Mouse (Mus musculus): ENCODE data around the gene Ralgapb. TPM values are rescaled to one million over a fixed set of nuclear protein-coding genes. Genes with fewer than 3 reads are reported as not detected.
"Not testable (repeated sequence)": the region's sequence is repeated elsewhere in the genome, so short reads cannot be mapped to it uniquely, and the experiment has no call there.

The Ralgapb gene
- total RNA-seq, 1 experiment from 2014 or later = 34.1 TPM

DNA sequence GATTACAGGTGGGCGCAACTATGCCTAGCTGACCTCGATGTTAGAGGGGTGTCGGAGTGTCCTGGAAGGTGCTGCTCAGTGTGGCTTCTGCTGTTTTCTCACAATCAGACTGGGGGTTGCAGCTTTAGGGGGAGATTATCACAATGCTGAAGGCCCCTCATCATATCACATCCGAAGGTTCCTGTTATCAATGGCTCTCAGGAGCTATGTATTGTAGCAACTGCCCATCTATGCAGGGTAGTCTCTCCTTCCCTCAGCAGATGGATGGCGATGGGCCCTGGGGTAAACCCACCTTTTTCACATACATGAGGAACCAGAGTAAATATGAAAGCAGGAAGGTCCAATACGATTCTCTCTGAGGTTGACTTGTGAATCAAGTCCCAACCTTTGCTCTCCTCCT lies 13.3 kb upstream of the Ralgapb start:
- ATAC-seq (replicated peaks; ENCODE audit: low read depth, poor library complexity, severe bottlenecking) = no peak

DNA sequence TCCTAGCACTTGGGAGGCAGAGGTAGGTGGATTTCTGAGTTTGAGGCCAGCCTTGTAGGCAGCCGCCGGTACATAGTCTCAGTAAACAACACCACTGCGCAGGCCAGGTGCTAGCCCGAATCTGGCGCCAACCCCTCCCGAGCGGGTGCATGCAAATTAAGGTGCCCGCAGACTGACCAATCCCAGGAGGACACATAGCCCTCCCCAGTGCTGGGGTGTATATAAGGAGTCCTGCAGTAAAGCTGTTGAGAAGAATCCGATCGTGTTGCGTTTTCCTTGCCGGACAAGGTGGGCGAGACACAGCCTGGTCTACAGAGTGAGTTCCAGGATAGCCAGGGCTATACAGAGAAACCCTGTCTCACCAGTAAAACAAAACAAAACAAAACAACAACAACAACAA lies 12.5 kb upstream of the Ralgapb start:
- not testable (repeated sequence) for ATAC-seq (replicated peaks; ENCODE audit: low read depth, poor library complexity, severe bottlenecking)

DNA sequence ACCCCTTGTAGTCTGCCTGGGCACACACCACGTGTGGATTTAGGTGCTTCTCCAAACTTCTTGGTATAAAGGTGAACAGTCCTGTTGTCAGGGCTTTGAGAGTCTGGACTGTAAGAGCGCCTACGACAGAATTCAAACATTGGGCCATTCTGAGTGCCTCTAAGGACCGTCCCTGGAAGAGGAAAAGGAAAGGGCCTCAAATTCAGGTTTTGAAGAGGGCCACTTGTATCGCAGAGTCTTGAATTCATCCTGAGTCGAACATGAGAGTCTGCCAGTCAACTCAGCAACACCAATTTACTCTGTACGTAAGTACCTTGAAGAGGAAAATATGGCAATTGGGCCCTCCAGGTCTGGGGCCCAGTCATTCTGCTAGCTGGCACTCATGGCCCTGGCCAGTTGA lies 6.7 kb upstream of the Ralgapb start:
- ATAC-seq (replicated peaks; ENCODE audit: low read depth, poor library complexity, severe bottlenecking) = no peak

DNA sequence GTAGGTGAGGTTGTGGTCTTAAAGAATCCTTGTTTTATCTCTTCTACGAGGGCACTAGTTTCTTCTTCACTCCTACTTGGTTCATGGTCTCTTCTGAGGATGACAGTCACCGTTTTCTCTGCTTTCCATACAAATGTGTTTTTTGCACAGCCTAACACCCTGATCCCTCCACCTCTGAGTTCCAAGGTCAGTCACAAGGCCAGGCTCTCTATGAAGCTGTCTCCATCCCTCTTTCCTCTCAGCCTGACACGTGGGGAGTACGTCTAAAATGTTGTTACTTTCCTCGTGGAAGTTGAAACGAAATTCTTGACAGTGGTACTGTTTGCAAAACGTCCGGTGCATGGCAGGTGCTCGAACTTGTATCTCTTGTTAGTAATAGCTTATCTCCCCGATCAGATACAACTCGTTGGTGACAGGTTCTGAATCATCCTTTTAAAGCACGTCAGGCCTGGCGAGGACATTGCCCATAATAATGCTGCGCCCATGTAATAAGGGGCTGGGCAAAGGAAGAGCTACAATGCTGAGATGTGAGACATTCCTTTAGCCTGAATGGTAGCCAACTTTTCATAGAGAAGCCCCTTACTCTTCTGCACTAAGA lies 552 bp upstream of the Ralgapb start:
- no peak; the same call in 1 of the 2 replicates for ATAC-seq (replicated peaks; ENCODE audit: low read depth, poor library complexity, severe bottlenecking)

DNA sequence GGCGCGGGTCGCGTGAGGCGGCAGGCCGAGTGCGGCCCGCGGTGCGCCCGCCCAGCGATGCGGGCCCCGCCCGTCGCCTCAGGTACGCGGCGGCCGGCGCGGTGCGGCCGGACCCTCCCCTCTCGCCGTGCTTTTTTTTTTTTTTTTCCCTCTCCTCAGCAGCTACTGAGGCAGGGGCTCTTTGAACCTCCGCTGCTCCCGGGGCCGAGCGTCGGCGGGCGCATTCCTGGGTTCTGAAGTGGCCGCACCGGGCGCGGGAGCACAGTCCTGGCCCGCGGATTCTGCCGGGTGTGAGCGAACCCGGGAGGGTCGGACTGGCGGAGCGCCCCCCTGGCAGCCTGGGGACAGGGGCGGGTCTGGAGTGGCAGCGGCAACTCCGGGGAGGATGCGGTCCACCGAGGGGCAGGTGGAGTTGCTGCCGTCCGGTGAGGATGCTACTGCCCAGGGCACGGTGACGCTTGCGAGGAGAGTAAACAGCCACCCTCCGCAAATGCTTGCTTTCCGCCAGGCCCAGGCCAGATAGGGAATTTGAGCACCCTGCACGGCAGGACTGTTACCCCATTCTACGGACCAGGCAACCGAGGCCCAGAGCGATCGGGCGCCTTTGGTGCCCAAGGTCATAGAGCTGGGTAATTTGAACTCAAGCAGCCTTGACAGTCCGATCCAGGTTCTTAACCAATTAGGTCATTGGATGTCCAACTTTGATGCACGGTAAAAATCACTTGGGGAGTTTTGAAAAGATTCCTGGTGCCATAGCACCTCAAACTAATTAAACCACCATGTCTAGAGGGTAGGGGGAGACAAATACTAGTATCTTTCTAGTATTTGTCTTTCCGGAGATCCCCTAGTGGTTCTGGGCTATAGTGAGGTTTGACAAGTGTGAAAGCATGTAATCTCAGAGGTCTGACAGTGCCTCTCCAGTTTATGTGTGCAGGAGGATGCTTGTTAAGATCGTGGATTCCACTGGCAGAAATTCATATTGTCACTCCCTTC lies 670 bp downstream of the Ralgapb start:
- ATAC-seq (replicated peaks; ENCODE audit: low read depth, poor library complexity, severe bottlenecking) = 0 out of 2 replicates have a peak, but pooled peaks have one; percentile 13

DNA sequence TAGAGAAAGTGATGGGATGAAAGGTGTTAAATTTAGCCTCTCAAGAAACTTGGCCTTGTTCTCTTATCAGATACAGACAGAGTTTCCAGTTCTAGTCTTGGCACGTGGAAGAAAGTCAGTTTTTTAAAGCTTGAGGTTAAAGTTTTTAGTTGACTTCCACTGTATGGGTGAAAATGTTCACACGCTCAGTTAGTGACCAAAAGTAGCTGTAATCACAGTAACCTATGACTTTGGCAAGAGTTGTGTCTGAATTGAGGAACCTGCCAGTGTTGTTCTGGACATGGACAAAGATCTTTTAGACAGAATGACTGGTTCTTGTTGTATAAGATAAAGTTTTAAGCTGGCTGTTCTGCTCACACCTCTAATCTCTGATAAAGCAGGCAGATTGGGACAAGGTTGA lies 3.6 kb downstream of the Ralgapb start:
- no peak for ATAC-seq (replicated peaks; ENCODE audit: low read depth, poor library complexity, severe bottlenecking)

DNA sequence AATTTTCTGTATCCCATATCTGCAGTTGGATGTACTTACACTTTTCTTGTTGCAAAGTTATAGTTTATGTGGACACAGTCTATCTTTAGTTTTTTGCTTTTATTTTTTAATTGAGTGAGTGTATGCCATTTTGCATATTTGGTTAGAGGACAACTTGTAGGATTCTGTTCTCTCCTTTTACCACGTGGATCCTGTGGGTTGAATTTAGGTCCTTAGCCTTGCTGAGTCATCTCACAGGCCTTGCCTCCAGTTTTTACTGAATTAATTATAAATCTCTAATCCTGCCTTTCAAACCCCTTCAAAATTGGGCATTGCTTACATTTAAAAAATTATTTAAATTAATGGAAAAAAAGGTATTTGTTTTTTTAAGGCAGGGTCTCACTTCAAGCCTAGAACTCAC lies 6.2 kb downstream of the Ralgapb start:
- ATAC-seq (replicated peaks; ENCODE audit: low read depth, poor library complexity, severe bottlenecking) = no peak

DNA sequence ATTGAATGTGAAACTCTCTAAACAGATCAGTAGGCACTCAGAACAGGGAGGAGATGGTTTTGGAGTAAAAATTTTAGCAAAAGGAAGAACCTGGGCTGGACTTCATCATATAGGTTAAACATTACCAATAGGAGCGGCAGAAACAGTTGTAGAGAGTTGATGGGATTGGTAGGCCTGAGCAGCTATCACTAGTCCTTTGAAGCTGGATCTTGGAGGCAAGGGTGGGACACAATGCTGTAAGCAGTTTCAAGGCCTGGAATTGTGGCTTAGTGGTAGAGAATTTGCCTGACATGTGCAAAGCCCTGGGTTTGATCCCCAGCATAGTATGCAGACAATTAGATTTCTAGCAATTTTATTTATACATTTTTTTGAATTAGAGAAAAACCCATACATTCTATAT lies 9.0 kb downstream of the Ralgapb start:
- no peak for ATAC-seq (replicated peaks; ENCODE audit: low read depth, poor library complexity, severe bottlenecking)

DNA sequence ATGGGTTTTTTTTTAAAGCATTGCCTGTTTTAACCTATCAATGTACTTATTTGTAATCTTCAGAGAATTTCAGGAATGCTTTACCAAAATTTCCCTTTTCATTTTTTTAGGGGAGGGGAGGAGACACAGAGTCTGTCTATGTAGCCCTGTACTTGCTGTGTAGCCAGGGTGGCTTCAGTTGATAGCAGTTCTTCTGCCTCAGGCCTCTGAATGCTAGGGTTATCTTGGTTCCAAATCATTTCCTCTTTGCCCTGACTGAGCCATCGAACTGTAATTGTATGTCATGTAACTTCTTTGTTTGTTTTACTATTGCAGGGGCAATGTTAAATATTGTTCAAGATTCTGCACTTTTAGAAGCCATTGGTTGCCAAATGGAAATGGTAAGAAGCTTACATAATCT lies 36.2 kb downstream of the Ralgapb start:
- no peak for ATAC-seq (replicated peaks; ENCODE audit: low read depth, poor library complexity, severe bottlenecking)

DNA sequence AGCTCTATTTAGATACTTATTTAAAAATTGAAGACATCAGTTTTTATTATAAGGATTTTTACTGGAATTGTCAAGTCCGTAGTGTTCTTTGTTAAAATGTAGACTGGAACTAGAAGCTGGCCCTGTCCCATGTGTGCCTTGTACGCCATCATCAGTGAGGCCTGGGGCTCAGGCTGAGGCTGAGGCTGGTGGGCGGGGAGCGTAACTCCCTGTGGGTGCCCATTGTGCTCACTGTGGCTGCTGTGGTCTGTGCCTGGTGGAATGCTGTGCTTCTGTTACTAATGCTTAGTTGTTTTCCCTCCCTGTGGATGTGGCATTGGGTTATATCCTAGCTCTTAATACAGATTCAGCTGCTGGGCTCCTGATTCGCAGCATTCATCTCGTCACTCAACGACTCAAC lies 40.2 kb downstream of the Ralgapb start:
- ATAC-seq (replicated peaks; ENCODE audit: low read depth, poor library complexity, severe bottlenecking) = no peak

DNA sequence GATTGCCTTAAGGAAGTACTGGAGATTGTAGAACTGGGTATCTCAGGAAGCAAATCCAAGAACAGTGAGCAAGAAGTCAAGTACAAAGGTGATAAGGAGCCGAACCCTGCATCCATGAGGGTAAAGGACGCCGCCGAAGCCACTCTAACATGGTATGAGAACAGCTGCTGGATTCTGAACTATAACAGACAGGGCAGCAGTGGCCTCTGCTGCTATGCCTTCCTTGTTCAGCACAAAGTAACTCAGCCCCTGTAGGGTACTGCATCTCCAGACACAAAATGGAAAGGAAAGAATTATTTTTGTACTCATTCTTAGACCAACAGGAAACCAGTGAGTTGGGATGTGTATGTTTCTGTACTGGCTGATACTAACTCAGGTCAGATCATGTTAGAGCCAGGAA lies 46.8 kb downstream of the Ralgapb start:
- ATAC-seq (replicated peaks; ENCODE audit: low read depth, poor library complexity, severe bottlenecking) = no peak

DNA sequence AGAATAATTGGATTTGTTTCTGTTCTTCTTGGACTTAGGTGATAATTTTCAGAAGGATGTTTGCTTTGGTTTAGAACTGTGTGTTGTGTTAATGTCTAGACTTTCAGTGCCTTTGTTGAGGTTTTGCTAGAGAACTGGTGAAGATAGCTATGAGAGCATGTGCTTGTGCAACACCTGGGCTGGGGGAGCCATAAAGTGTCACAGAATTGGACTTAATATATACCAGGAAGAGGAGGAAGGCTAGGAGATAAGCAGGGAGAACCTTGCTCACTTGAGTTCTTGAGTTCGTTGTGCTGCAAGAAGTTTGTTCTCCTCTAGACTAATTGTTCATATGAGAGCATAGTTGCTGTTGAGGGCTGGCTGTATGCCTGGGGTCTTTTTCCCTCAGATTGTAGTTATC lies 48.0 kb downstream of the Ralgapb start:
- ATAC-seq (replicated peaks; ENCODE audit: low read depth, poor library complexity, severe bottlenecking) = no peak

DNA sequence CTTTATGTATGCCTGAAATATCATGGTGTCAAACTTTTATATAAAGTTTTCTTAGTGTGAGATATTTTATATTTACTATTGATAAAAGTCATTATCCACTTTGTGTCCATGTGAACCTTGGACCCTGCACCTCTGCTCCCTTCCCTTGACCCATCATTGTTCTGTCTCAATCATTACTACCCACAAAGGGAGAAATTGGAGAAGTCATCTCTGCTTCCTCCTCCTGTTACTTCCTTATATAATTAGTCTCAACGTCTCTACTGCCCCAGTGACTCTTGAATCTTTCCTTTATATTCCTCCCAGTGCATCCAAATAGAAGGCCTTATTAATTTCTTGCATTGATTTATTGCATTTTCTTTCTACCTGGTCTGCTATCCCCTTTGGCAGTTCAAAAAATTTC lies 52.8 kb downstream of the Ralgapb start:
- no peak for ATAC-seq (replicated peaks; ENCODE audit: low read depth, poor library complexity, severe bottlenecking)

DNA sequence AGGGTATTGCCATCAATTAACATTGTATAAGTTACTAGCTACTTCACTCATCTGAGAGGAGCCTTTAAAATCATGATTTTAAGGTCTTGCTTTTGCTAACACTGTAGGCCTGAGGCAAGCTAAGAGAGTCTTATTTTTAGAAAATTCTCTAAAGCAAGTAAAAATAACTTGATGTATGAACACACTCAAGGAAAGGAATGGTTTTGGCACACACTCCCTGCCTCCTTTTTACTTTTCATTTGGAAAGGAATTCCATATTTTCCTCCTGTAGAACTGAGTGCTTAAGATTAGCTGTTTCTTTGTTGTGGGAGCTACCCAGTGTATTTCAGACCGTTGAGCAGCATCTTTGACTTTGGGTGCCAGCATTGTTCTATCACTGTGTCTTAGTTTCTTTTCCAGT lies 64.5 kb downstream of the Ralgapb start:
- ATAC-seq (replicated peaks; ENCODE audit: low read depth, poor library complexity, severe bottlenecking) = no peak

DNA sequence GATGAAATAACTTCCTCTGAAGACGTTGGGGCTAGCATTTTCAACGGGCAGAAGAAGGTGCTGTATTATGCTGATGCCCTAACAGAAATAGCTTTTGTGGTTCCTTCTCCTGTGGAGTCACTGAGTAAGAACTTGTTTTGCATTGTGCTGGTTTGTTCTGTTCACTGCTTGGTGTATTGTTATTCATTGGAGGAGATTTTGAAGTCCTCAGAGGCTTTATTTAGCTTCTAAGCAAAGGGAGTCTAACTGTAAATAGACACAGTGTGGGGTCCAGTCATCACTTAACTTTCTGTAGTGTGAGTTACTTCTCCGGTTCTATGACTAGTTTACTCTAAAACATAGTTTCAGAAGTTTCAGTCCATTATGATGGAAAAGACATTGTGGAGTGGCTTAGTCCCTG lies 68.0 kb downstream of the Ralgapb start:
- no peak for ATAC-seq (replicated peaks; ENCODE audit: low read depth, poor library complexity, severe bottlenecking)

DNA sequence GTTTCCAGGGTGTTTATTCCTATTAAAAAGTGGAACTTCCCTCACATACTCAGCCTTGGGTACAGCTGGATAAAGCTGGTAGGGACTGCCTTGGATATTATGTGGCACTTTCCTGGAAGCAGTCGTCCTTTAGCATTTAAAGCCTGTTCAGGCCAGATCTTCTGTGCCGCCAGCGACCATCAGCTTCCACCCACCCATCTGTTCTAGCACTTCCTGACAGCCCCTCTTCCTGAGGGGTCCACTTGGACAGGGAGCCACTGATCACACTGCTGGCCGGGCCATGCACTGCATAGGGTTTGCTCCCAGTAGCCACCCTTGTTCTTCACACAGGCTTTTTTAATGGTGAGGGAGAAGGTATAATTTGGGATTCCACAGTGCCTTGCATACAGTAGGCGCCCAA lies 88.8 kb downstream of the Ralgapb start:
- no peak for ATAC-seq (replicated peaks; ENCODE audit: low read depth, poor library complexity, severe bottlenecking)

DNA sequence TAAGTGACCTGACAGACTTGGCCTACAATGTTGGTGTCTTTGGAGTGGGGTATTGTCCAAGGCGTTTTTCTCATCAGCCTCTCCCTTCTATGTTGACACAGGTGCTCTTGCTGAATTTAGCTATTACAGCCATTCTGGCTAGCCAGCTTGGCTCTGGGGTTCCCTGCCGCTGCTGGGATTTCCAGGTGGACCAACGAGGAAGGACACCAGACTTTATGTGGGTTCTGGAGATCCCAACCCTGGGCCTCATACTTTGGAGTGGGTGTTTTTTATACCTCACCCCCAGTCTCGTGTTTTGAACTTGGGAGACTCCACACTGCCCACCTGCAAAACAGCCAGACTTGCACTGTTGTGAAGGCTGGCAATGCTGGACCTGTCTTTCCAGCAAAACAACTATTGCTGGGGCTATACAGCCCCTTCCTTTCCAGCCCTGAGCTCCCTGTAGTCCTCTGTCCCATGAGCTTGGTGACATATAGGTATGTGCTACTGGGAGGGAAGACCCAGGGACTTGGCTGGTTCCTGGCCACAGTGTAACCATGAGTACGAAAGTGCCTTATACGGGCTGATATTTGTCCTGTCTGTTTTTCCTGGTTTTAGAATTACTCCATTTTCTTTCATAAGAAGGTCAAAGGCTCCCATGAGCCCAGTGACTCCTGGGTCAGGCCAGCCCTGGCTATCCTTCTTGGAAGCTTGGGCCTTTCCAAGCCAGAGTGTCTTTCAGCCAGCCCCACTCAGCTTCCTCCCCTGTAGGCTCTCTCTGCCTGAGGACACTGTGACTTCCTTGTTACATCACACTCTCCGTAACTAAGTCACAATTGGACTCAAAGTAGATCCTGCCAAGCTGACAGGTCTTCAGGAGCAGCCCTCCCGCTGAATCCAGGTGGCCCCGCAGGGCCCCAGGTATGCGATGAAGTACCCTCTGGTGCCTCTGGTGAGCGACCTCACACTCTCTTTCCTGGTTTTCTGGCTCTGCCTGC lies 92.5 kb downstream of the Ralgapb start, which contains the start of gene Adig:
Gene Adig (plus strand): TSS at position 777 of the 977 bp plus-strand sequence.
- no peak for ATAC-seq (replicated peaks; ENCODE audit: low read depth, poor library complexity, severe bottlenecking)

DNA sequence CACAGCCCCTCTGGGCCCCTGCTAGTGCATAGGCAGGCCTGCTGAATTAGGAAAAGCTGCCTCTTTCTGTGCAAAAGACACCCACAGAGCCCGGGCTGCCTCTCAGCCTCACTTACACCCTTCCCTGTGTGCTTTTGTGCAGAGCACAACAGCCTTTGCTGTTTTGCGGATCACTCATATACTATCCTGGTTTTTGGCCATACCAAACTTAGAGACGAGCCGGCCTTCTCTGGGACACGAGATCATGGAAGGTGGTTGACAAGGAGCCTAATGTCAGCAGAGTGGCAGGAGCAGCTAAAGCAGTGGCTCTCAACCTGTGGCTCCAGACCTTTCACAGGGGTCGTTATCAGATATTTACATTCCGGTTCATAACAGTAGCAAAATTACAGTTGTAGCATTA lies 93.6 kb downstream of the Ralgapb start:
- no peak for ATAC-seq (replicated peaks; ENCODE audit: low read depth, poor library complexity, severe bottlenecking)

DNA sequence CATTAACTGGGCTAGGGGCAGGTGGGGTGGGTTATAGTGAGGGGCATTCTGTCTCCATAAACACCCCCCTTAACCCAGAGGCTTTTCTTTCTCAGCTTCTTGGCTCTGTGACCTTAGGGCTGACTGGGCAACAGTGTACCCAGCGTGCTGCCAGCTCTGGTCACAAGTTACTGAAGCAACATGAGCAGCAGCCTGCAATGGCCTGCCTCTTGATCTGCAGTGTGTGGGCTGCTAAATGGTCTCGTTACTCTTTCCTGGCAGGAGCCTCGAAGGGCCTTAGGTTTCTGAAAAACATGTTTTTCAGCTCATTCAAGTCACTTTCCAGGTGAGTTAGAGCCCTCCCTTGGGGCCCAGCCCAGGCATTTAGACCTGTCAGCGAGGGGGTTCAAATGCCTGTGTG lies 94.0 kb downstream of the Ralgapb start:
- no peak for ATAC-seq (replicated peaks; ENCODE audit: low read depth, poor library complexity, severe bottlenecking)

DNA sequence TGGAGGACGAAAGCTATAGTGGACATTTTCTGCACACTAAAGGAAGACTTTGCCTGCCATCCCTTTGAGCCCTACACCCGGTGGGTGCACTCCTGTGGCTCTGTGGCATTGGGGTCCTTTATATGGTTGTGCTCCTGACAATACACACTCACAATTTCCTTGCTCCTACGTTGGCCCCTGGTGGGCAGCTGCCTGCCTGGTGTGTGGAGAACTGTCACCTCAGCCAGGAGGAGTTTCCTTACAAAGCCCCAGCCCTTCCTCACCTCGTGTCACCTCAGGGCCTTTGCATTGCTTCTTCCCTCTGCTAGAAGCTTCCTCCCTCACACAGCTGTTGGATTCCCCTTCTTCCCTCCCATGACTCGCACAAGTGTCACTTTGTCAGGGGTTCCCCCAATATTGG lies 96.8 kb downstream of the Ralgapb start:
- ATAC-seq (replicated peaks; ENCODE audit: low read depth, poor library complexity, severe bottlenecking) = no peak
